Mouse (Mus musculus) thymus, adult 2 months (tissue): ENCODE measurements around the gene Xpr1. TPM values are rescaled to one million over a fixed set of nuclear protein-coding genes. Genes with fewer than 3 reads are reported as not detected.

Source experiments
- DNase-seq: peaks from one replicate; pipeline ENCODE4 v3.0.0; 2021
- H3K27ac ChIP-seq: fragments of 200-500 bp; 2 replicates; pipeline ENCODE4 v1.5.1; 2012; ENCODE audit warnings: low read length, control low read depth; ENCODE audit not compliant: control insufficient read depth, insufficient read depth
- H3K27me3 ChIP-seq: fragments of 200-500 bp; 2 replicates; pipeline ENCODE4 v1.6.1; 2012; ENCODE audit warnings: mild to moderate bottlenecking, low read length, moderate library complexity, mixed read lengths; ENCODE audit not compliant: control insufficient read depth, insufficient read depth
- H3K36me3 ChIP-seq: fragments of 200-500 bp; 2 replicates; pipeline ENCODE4 v1.6.1; 2012; ENCODE audit warnings: mild to moderate bottlenecking, low read length, moderate library complexity; ENCODE audit not compliant: control insufficient read depth, insufficient read depth
- H3K4me1 ChIP-seq: fragments of 200-500 bp; replicated peaks from 2 replicates; pipeline ENCODE4 v1.6.1; 2012; ENCODE audit warnings: low read length; ENCODE audit not compliant: control insufficient read depth, insufficient read depth
- H3K4me3 ChIP-seq: fragments of 200-500 bp; 2 replicates; pipeline ENCODE4 v1.5.1; 2012; ENCODE audit warnings: mild to moderate bottlenecking, low read length, control low read depth, moderate library complexity; ENCODE audit not compliant: control insufficient read depth, insufficient read depth
- CTCF ChIP-seq: fragments of 200-500 bp; IDR thresholded peaks from 2 replicates; pipeline ENCODE4 v1.5.1; 2012; ENCODE audit warnings: mild to moderate bottlenecking, control low read depth, low read length, moderate library complexity, borderline replicate concordance; ENCODE audit not compliant: control insufficient read depth, poor library complexity, insufficient read depth; ENCODE audit errors: extremely low read depth
- POLR2A ChIP-seq: fragments of 200-500 bp; IDR thresholded peaks from 2 replicates; pipeline ENCODE4 v1.6.1; 2012; ENCODE audit warnings: mild to moderate bottlenecking, low read length, control low read depth, moderate library complexity; ENCODE audit not compliant: control insufficient read depth, poor library complexity, insufficient read depth; ENCODE audit errors: extremely low read depth
- WGBS: fragments of 180-500 bp; shearing (Covaris S2); methylation state at CpG from one replicate; pipeline ENCODE4 v1.1.7; 2018; 5-methylcytosine and 5-hydroxymethylcytosine counted together
- polyA plus RNA-seq: library from polyadenylated mRNA; depleted of rRNA; stranded (reverse); fragments of >200 nt; gene quantifications from 2 replicates; pipeline ENCODE4 v1.2.3, GENCODE M21; 2012

The Xpr1 gene
- polyA plus RNA-seq, 1 experiment, result 14.7 TPM

- no peak overlapping the region for H3K4me3 ChIP-seq
- DNase-seq, result no peak
- H3K4me1 ChIP-seq, result no peaks in the 10 kb centered on the region; the same call in 1 of the 2 replicates
- H3K36me3 ChIP-seq, result no peaks in the 10 kb centered on the region
- H3K27ac ChIP-seq, result no peak overlapping the region
- TF ChIP-seq CTCF, result no peak
- no peak for TF ChIP-seq POLR2A
- no peaks in the 10 kb centered on the region; the same call in 1 of the 2 replicates for H3K27me3 ChIP-seq
- 72% methylated on average over 6 of the region's 6 CpGs for WGBS
These were observed 164.5 kb downstream of the Xpr1 start for GRCm38 (mm10) chr1:155252631-155253121.

- H3K27me3 ChIP-seq, result no peaks in the 10 kb centered on the region; the same call in 1 of the 2 replicates
- no peak for DNase-seq
- H3K4me3 ChIP-seq, result no peak overlapping the region
- TF ChIP-seq CTCF (no peak), POLR2A (no peak)
- no peaks in the 10 kb centered on the region for H3K36me3 ChIP-seq
- WGBS, result 85% methylated on average over 5 of the region's 5 CpGs
- H3K4me1 ChIP-seq, result no peaks in the 10 kb centered on the region; the same call in 1 of the 2 replicates
- no peak overlapping the region for H3K27ac ChIP-seq
These were observed 165.6 kb downstream of the Xpr1 start for GRCm38 (mm10) chr1:155251596-155251995.

DNA sequence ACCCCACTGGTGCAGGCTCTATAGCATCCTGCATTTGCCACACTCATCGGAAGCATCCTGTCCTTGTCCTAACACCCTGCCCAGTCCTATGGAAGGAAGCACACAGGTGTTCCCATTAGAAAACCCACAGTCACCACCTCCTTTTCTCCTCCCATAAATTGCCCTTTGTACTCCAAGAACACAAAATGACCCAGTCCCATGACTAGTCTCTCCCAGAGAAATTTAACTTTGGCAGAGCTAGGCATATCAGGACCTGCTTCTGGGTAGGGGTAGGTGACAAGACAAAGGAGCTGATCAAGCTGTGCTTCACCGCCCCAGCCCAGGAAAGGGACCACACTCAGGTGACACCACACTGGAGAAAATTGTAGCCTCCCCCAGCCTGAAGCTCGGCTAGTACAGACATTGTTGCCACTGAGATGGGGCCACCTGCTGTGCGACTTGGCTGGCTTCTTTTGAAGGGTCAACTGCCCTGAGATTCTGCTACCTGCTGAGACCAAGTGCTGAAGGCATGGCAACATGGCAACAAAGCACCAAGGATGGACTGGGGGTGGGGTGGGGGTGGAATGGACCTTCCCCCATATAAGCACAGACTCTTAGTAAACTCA is 166.6 kb downstream of the Xpr1 start:
- 89% methylated on average over 4 of the region's 4 CpGs for WGBS
- no peak overlapping the region for H3K27ac ChIP-seq
- no peak for DNase-seq
- no peak for TF ChIP-seq CTCF
- no peak for TF ChIP-seq POLR2A
- H3K4me3 ChIP-seq, result no peak overlapping the region
- no peaks in the 10 kb centered on the region for H3K36me3 ChIP-seq
- no peaks in the 10 kb centered on the region; the same call in 1 of the 2 replicates for H3K4me1 ChIP-seq
- H3K27me3 ChIP-seq, result no peaks in the 10 kb centered on the region; the same call in 1 of the 2 replicates

DNA sequence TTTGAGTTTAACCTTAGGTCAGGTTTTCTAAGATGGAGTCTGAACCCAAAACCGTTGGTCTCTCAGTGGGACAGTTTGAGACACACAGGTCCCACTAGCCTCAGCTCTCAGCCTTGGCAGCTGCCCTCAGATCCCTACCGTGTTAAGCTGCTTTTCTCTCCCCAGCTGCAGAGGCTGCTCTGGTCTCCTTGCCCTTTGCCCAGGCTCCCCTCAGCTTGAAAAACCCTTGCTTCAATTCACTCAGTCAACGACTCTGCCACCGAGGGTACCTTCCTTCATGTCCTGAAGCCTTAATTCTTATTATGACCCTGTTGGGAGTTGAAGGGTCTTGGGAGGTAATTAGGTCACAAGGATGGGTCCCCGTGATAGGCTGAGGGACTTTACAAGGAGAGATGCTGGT is 167.3 kb downstream of the Xpr1 start:
- Histone ChIP-seq H3K27ac (no peak overlapping the region), H3K4me3 (no peak overlapping the region), H3K27me3 (no peaks in the 10 kb centered on the region; the same call in 1 of the 2 replicates), H3K36me3 (no peaks in the 10 kb centered on the region), H3K4me1 (peaks cover under 1% of the 10 kb centered on the region; the same call in 1 of the 2 replicates)
- DNase-seq, result no peak
- 74% methylated on average over 5 of the region's 5 CpGs for WGBS
- TF ChIP-seq CTCF, result no peak
- TF ChIP-seq POLR2A, result no peak

GRCm38 (mm10) chr1:155248041-155248440 is 169.2 kb downstream of the Xpr1 start:
- H3K27me3 ChIP-seq, result peaks cover 8% of the 10 kb centered on the region
- H3K27ac ChIP-seq, result no peak overlapping the region

DNA sequence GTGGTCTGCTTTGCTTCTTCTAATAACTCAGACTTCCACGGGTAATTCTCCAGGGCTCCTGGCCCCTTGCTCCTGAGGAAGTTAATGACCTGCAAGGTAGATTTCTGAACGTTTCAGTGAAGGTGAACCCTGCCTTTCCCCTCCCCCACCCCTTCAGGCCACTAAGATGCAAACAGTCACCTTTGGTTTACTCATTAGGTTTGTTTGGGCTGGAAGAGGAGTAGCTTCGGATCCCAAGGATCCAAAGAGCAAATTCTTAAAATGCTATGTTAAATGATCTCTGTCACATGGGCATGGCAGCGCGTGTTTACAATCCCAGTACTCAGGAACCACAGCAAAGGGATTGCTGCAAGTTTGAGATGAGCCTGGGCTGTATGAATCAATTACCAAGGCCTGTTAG is 169.8 kb downstream of the Xpr1 start:
- Histone ChIP-seq H3K4me3 (no peak overlapping the region), H3K27me3 (peaks cover 8% of the 10 kb centered on the region), H3K4me1 (peaks cover 11% of the 10 kb centered on the region), H3K27ac (no peak overlapping the region), H3K36me3 (no peaks in the 10 kb centered on the region)
- TF ChIP-seq CTCF, result no peak
- no peak for TF ChIP-seq POLR2A
- 57% methylated on average over 5 of the region's 5 CpGs for whole genome bisulfite sequencing
- no peak for DNase-seq

More at GRCm38 (mm10) chr1:155248041-155248440, 169.2 kb downstream of the Xpr1 start:
- H3K36me3 ChIP-seq, result no peaks in the 10 kb centered on the region
- DNase-seq, result no peak
- TF ChIP-seq CTCF (no peak), POLR2A (no peak)
- H3K4me3 ChIP-seq, result no peak overlapping the region
- WGBS, result 69% methylated on average over 5 of the region's 5 CpGs
- H3K4me1 ChIP-seq, result peaks cover 11% of the 10 kb centered on the region

- 89% methylated on average over 7 of the region's 7 CpGs for WGBS
- TF ChIP-seq POLR2A (no peak), CTCF (no peak)
- Histone ChIP-seq H3K4me3 (no peak overlapping the region), H3K27me3 (peaks cover 8% of the 10 kb centered on the region), H3K27ac (no peak overlapping the region), H3K4me1 (peaks cover 11% of the 10 kb centered on the region), H3K36me3 (no peaks in the 10 kb centered on the region)
- DNase-seq, result no peak
These were observed 171.7 kb downstream of the Xpr1 start for GRCm38 (mm10) chr1:155245516-155245915.

DNA sequence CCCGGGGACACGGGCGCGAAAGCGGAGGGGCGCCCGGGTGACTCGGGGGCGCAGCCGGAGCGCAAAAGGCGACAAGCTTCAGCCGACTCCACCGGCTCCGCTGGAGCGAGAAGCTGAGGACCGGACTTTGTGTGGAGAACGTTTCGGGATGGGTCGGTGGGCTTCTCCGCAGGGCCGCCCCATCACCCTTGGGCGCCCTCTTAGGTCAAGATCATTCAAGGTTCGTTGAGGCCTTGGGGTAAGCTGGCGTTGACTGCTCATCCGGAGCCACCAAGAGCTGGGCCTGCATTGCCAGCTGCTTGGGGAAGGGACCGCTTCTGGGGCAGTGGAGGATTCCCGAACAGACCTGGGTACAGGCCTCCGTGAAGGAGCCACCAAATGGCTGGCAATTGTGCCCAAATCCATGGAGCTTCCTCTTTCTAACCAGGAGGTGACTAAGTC is 172.4 kb downstream of the Xpr1 start:
- DNase-seq, result no peak
- TF ChIP-seq POLR2A (no peak), CTCF (no peak)
- H3K27me3 ChIP-seq, result peaks cover 8% of the 10 kb centered on the region
- H3K4me3 ChIP-seq, result peak overlapping the region; percentile 33
- H3K36me3 ChIP-seq, result no peaks in the 10 kb centered on the region
- peaks cover 11% of the 10 kb centered on the region for H3K4me1 ChIP-seq
- 19% methylated on average over 29 of the region's 29 CpGs for WGBS
- H3K27ac ChIP-seq, result no peak overlapping the region
